Mouse (Mus musculus) B cell, adult 2 months (primary cell): ENCODE results near the gene Prkg1.
A peak's percentile ranks its signal among the peaks of the same experiment; 100 is the strongest.

Experiments used
- DNase-seq, 2 experiments: peaks; one replicate each; pipeline ENCODE4 v3.0.0; 2022

Prkg1 gene

GRCm38 (mm10) chr19:30827820-30828219, 937.0 kb downstream of the Prkg1 start:
- peak in 1 of 2 experiments; percentile 5 for DNase-seq

GRCm38 (mm10) chr19:30826106-30826505, 938.7 kb downstream of the Prkg1 start:
- DNase-seq, result no peak

- DNase-seq, result no peak
Measured at GRCm38 (mm10) chr19:30815661-30816060, 949.2 kb downstream of the Prkg1 start.

DNA sequence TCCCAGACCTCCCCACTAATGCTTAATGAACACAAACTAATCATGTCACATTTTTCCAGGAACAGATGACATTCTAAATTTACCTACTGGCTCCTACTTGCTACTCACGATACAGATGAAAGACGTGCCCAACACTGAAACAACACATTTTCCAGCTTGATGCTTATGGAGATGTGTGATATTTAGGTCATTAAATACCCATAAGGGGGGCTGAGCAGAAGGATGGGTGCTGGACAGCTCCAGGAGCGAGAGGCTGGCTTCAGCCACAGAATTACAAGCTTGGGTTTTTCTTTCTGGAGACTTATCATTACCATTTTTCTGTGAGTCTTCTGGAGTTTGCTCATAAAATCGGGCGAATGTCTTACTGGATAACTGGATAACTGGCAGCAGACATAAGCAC, 958.6 kb downstream of the Prkg1 start:
- DNase-seq, result no peak

- DNase-seq, result no peak
Measured at GRCm38 (mm10) chr19:30780803-30781202, 984.0 kb downstream of the Prkg1 start.

GRCm38 (mm10) chr19:30768316-30768715, 996.5 kb downstream of the Prkg1 start:
- DNase-seq, result no peak

- no peak for DNase-seq
Measured at GRCm38 (mm10) chr19:30744426-30744825, 1020.4 kb downstream of the Prkg1 start.

DNA sequence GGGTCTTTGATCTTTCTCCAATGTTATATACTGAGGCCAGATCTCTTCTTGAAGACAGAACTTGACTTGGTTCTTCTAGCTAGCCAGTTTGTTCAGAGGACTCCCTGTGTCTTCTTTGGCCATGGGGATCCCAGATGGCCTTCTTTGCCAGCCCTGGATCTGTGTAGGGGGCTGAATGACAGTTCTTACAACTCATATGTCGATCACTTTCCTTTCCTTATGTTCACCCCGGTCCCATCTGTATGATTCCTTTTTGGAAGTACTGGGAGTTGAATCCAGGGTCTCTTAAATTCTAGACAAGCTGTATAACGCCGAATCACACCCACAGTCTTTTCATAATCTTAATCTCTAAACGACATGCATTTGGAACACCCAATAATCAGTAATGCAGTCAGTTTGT, 1065.7 kb downstream of the Prkg1 start:
- no peak for DNase-seq

- no peak for DNase-seq
Measured at GRCm38 (mm10) chr19:30691258-30691657, 1073.6 kb downstream of the Prkg1 start.

- DNase-seq, result no peak
Measured at GRCm38 (mm10) chr19:30690691-30691090, 1074.1 kb downstream of the Prkg1 start.

- no peak for DNase-seq
Measured at GRCm38 (mm10) chr19:30687942-30688341, 1076.9 kb downstream of the Prkg1 start.

GRCm38 (mm10) chr19:30676308-30676707, 1088.5 kb downstream of the Prkg1 start:
- DNase-seq, result no peak

DNA sequence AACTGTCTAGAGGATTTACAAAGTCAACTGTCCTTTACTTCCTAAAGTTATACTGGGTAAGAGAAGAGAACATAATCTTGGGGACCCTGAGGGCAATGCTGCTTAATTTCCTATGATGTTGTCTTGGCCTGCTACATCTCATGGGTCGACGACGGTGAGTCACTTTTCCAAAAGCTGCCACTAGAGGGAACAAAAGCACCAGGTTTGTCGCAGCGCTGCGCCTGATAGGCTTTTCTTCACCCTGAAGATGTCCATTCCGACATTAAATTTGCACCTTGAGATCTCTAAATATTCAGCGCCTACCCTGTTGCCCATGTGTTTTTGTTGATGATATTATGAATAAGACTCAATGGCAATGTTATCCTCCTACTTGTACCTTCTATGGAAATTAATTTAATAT, 1100.6 kb downstream of the Prkg1 start:
- DNase-seq, result peak; percentile 15 to 19

GRCm38 (mm10) chr19:30642629-30643170, 1122.1 kb downstream of the Prkg1 start:
- DNase-seq, result no peak

- no peak for DNase-seq
Measured at GRCm38 (mm10) chr19:30637471-30637870, 1127.4 kb downstream of the Prkg1 start.

- DNase-seq, result no peak
Measured at GRCm38 (mm10) chr19:30631051-30631450, 1133.8 kb downstream of the Prkg1 start.

DNA sequence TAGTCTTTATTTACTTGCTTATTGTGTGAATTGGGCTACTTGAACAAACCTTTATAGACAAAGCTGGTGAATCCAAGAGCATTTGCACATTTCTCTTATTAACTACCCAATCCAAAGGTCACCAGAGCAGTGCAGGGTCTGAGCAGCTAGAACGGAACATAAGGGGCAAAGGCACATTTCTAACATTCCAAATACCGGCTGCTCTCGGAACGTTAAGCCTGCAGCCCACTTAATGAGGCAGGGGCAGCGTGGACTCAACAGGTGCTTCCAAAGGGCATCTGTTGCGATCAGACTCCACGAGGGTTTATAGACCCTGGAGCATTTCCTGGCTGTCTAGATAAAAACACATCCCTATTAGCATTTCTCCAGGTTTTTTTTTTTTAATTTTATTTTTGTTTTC, 1138.8 kb downstream of the Prkg1 start:
- no peak for DNase-seq

- no peak for DNase-seq
Measured at GRCm38 (mm10) chr19:30625391-30625790, 1139.4 kb downstream of the Prkg1 start.

- DNase-seq, result no peak
Measured at GRCm38 (mm10) chr19:30623620-30624019, 1141.2 kb downstream of the Prkg1 start.

- no peak for DNase-seq
Measured at GRCm38 (mm10) chr19:30613150-30613865, 1151.5 kb downstream of the Prkg1 start.

DNA sequence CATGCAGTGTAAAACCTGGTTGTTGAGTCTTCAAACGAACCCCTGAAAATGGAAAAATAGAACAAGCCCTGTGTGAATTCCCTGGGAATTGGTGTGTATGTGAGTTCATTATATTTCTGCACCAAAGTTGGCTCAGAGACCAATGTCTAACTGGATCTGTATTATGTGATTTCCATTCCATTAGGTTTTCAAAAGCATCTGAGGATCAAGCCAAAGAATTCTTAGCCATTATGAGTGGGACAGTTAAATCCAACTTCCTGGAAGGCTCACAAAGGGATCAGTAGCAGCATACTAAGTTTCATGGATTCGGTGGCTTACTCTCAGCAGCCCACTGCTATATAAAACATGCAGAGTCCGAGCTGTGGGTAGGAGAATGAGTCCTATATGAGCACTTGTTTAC, 1178.5 kb downstream of the Prkg1 start:
- DNase-seq, result no peak

DNA sequence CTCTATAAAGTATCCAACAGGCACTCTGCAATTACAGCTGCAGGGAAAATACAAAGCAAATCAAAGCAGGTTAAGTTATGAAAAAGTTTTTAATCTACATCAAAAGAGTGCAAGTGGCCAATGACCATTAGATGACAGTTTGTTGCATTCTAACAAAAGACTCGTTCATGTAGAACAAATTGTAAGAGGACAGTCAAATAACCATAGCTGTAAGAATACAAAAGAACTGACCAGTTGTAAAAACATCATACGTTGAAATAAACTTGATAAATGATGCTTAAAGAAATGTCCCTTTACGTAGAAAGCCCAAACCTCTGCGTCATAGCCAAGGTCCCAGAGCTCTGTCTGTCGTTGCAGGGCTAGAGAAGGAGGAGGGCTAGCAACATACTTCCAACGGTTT, 1200.3 kb downstream of the Prkg1 start:
- DNase-seq, result no peak

DNA sequence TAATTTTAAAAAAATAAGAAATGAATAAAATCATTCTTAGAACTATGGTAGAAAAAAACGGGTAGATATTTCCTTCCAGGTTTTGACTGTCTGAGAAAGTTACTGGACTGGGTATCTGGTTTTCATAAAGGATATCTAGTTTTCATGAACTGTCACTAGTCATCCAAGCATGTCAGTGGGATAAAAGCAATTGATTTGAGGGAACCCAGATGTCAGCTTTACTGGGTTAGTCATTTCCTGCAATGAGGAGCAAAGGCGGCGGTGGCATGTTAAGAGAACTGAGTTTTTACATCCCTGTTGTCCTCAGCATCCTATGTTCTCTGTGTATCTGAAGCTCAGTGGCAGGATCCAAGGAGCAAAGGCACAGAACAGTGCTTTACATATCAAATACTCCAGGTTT, 1201.0 kb downstream of the Prkg1 start:
- DNase-seq, result no peak

GRCm38 (mm10) chr19:30558024-30558423, 1206.8 kb downstream of the Prkg1 start:
- no peak for DNase-seq

DNA sequence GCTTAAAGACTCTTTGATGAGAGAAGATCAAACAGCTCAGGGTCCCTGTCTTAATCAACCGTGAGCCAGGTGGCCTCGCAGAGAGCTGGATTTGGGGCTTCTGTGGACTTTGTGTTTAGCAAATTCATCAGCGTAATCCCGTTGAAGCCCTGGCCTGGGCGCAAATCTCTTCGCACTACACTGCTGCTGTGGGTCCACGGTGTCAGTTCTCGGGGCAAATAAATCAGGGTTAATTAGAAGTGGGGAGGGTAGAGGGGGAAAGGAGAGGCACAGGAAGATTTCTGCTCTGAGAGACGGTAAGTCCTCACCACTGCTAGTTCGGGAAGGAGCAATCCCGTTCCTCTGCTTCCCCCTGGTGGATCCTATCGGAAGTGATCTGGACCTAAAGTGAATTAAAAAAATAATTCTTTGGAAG, 1210.4 kb downstream of the Prkg1 start:
- DNase-seq, result peak; percentile 27 to 32
